Mouse (Mus musculus): ENCODE results near the gene Plcxd2.

The Plcxd2 gene

DNA sequence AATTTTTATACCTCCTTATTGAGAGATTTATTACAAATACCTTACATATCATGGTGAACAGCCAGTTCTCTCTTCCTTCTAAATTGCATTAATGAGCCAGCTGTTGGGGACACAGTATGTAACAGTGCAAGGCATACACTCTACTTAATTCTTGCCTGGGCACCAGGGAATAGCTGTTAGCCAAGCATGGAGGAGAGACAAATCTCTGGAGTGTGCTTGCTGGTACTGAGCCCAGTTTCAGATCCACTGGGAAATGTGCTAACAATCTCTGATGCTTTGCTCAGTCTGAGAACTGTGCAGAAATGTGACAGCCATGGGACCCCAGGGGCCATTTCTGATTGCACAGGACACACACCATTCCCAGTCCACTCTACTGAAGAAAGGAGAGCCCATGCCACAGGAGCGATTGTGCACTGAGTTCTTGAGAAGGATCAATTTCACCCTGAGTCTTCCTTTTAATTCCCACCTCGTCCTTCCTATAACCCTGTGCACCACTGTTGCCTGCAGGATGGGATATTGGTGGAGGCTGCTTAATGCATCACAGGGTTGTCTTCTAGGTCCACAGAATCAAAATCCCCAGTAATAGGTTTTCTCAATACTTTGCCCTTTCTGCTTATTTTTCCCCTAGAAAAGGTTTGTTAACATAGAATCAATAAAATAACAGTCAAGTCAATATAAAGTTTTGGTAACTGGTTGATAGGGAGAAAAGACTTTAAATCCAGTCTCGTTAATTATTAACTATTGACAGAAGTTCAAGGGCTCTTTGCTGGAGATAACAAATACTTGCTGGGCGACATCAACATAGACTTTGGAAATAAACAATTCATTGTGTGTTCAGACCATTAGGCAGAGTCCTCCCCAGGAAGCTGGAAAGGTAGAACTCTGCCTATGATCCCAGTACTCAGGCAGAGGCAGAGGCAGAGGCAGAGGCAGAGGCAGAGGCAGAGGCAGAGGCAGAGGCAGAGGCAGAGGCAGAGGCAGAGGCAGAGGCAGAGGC lies 25.1 kb downstream of the Plcxd2 start:
- DNase-seq, result no peak

DNA sequence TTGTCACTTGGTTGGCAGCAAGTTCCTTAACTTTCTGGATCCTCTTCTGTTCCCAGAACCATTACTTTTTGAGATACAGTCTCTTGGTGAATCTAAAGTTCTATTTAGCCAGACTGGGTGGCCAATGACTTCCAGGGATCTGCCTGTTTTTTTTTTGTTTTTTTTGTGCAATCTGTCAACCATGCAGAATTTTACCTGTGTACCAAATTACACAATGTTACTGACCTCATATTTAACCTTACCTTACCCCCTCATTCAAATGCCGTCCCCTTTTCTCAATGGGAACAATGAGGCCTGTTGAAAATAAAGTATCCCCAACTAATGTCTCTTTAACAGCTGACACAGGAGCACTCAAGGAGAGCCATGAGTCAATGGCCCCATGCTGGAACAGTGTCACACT lies 33.8 kb downstream of the Plcxd2 start:
- DNase-seq, result no peak

DNA sequence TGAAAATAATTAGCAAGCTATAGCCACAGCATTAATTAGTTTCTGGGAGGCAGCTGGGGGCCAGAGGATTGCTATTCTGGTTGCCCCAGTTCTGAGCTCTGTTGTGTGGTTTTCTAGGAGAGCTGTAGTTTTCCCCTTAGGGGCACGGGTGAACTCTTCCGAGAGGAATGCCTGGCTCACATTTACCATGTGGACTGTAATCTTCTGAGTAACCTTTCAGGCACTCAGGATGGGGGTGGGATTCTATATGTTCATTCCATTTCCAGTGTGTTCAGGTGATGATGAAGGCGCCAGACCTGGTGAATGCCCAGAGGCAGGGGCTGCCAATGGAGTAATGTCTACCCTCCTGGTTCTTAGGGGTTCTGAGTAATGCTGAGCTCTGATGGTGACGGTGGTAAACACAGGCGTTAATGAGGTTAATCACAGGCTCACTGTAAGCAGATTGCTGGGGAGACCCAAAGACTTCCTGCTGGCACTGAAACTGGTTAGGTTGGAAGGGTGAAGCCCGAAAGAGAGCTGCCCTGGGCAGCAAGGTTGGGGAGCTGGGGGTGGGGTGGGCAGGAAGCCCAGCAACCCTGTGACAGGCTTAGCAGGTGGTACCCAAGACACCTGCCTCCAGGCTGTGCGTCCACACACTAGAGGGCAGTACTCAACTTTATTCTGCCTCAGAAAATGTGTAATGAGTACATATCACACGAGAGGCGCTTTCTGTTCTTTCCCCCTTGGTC lies 35.9 kb downstream of the Plcxd2 start:
- DNase-seq, result peak; percentile 54

DNA sequence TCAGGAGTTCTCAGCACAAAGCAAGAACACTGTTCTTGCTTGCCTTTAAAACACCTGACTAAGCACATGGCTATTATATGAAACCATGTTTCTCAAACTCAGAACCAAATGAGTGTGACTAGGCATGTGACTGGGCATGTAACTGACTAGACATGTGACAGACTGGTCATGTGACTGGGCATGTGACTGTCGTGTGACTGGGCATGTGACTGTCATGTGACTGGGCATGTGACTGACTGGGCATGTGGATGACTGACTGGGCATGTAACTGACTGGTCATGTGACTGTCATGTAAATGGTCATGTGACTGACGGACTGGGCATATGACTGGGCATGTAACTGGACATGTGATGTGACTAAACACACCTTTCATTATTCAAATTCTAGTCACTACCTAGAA lies 39.8 kb downstream of the Plcxd2 start:
- no peak for DNase-seq

DNA sequence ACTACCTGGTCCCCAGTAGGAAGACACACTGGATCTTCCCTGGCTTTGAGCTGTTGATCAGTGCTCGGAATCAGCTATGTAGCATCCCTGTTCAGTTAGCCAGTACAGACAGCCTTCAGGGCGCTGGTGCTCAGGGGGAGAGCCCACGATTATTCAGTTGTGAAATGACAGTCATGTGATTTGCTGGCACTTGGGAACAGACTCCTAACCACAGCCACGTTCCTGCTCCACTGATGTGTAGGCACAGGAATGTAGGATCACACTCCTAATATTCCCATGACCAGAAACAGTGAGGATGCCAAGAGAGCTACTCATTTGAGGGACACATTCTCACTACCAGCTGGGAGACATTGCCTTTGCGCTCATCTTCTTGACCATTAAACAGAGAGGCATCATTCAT lies 41.3 kb downstream of the Plcxd2 start:
- no peak for DNase-seq

DNA sequence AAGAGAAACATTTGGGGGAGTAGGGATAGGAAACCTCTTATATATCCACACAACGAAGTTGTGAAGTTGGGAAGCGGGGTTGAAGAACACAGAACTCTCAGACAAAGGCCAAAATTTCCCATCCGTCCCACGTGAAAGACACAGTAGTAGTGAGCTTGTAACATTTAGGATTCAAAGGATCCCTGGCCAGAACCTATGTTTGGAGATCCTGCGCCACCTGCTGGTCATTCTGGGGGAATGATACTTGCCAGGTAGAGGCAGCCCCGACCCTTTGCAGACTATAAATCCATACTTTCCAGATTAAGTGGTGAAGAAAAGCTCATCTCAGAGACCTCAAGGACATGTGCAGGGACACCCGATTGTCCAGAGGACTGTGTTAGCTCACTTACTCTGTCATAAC lies 42.5 kb downstream of the Plcxd2 start:
- peak; percentile 58 for DNase-seq

DNA sequence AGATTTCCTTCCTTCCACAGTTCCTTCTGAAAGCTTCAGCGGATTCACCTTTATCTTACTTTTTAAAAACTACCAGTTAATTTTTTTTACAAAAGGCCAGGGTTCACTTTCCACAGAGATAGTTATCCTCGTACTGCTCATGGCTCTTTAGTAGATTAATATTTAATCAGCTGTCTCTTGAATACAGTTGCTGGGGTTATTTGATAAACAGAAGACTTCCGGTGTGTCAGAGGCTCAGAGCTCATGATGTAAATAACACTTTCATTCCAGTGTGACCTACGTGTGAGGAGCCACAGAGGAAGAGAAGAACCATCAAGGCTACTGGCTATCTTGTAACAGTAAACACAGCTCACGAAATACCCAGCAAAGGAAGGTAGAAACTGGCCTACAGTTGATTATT lies 43.4 kb downstream of the Plcxd2 start:
- no peak for DNase-seq

DNA sequence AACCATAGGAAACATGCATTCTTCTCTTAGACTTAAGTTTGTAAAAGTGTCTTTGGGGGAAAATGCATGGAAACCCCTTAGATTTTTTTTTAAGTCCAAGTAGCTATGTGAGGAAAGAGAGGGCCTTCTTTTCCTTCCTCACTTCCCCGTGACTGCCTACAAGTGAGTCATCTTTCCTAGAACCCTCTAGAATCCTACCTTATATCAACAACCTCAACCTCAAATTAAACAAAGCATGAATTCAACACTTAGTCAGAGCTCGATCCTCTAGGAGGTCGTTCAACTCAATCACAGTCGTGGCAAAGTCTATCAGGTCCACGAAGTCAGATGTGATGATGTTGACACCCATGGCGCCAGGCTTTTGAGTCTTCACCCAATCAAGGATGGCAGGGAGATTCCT lies 45.2 kb downstream of the Plcxd2 start:
- no peak for DNase-seq

DNA sequence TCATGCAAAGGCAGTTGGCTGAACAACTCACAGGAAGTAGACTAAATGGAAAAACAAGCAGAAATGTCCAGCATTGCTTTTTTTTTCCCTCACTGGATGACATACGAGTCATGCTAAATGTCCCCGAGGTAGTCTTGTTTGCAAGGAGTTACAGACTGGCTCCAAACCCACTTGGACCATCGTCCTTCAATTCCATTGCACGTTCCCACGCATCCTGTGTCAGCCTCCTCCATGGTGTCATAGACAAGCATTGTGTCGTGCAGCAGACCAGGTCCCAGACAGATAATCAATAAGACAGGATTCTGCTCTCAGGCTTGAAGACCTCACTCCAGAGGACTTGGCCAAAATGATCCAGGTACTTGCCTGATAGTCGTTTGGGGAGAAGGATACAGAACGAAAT lies 46.2 kb downstream of the Plcxd2 start:
- no peak for DNase-seq

DNA sequence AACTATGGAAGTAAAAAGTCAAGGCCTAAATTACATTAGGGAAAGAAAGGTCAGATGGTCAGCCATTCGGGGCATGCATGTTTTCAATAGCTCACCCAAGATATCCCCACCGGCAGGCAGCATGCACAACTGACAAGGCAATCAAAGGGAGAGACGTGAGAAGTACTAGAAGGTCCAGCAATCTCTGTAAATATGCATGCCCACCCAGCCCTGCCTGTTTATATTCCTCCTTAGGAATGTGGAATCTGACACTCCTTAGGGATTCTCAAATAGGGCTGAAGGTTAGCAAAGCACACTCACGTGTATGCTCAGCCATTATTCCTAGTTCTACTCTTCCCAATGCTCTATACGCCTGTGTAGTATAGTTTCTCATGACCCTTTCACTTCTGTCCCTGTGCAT lies 46.9 kb downstream of the Plcxd2 start:
- no peak for DNase-seq

DNA sequence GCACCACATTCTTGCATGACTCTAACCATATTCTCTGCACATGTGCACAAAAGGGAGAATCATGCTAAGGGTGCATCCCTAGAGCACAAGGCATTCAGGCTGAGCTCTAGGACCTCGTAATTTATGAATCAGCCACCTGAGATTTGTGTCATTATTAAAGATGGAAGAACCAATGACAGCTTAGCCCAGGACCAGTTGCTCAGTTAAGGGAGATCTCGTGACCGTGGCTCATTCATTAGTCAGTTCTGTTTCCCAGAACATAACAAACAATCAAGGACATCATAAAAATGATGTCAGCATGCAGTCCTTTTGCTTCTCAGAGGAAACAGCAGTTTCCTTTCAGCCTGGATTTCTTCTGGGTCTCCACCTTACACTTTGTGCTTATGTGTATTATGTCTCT lies 49.0 kb downstream of the Plcxd2 start:
- DNase-seq, result no peak

DNA sequence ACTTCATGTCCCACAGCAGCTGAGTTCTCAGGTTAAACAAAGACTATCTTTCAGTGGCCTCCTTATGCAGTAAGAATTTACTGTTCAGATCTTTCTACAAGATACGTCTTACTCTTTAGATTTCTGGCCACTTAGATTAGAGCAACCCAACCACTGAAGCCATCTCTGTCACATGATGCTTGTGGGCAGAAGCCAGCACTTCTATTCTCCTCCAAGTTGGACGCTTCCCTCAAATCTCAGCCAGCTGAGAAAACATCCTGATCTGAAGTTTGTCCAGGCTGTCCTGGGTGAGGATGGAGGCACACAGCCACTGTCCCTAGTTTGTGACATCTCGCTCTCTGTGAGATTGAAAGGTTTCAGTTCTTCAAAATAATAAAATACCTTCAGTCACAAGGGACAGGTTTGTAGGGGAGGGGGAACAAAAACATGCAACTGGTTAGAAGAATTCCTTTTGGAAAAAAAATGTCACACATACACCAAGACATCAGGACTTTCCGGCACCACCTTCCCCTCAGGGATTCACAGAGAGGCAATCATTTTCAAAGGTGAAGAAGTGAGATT lies 53.5 kb downstream of the Plcxd2 start:
- no peak for DNase-seq

DNA sequence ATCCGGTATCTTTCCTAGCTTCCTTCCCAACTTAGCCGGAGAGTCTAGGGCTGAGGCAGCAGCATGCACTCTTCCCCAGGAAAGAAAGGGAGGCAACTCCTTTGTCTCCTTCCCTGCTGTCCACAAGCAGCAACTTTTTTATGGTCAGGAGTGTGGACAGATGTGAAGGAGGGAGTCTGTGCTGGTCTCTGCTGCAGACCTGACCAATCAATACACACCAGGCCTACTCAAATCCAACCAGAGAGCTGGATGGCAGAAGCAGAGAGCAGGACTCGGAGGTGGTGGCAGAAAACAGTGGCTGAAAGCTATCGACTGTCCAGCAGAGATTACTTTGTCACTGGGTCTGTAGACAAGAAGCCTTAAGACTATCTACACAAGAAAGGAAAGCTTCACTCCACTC lies 56.6 kb downstream of the Plcxd2 start, which contains the start of gene Phldb2:
Gene Phldb2, minus strand, starts transcription at position 205 of the 400 bp plus-strand sequence.
- no peak for DNase-seq

DNA sequence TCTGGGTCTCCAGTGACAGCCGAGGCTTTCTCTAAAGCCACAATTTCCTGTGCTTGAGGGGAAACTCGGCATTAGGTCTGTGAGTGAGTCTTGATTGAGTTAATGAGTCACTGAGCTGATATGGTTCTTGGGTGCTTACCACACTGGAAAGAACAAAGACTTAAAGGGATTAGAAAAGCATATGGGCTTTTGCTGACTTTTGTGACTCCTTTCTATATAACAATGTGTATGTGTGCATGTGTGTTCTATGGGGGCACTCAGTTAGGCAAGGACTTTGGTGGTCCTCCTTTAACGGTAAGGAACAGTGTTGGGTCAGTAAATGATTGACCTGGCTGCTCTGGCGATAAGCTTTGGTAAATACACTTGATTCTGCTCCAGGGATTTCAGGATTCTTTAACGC lies 57.5 kb downstream of the Plcxd2 start:
- no peak for DNase-seq

DNA sequence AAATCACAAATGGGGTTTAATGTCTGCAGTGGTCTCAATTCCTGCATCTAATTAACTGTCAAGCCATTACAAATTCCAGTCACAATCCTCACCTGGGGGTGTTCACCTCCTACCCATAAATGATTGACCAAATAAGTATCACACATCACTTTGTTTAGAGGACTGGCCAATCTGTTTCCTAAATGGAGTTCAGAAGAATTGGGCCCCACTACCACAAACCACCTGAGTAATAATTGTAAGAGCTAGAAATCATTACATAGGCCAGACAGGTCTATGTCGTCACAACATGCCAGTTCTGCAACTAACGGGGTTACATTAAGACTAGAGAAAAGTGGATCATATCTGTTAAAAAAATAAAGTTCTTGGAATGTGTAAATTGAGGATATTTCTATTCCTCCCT lies 58.0 kb downstream of the Plcxd2 start:
- DNase-seq, result no peak

DNA sequence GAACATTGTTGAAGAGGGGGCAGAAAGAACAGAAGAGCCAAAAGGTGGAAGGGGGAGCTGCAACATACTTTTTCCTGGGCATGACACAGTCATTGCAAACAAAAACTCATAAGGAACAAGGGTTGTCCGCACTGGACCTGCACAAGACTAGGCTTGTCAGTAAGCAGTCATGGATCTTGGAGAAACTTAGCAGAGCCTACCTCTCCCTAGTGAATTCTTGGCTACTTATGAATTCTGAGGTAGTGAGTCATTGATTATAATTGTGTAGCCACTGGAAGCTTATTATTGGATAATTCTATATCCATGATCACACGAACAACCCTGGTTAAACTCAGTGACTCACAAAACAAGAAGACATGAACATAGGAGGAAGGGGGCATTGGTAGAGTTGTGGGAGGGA lies 63.7 kb downstream of the Plcxd2 start:
- no peak for DNase-seq

DNA sequence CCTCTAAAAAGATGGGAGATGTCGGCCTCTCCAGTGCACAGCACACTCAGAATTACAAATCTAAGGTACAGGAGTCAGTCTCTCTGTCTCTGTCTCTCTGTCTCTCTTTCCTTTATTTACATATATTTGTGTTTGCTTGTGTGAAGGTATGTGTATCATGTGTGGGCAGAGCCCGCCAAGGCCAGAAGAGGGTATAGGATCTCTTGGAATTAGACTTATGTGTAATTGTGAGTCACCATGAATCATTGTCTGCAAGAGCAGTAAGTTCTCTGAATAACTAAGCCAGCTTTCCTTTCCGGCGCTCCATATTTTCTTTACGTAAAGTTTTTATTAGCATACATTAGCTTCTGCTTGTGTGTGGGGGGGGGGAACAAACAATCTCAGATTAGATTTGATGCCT lies 64.4 kb downstream of the Plcxd2 start:
- no peak for DNase-seq

DNA sequence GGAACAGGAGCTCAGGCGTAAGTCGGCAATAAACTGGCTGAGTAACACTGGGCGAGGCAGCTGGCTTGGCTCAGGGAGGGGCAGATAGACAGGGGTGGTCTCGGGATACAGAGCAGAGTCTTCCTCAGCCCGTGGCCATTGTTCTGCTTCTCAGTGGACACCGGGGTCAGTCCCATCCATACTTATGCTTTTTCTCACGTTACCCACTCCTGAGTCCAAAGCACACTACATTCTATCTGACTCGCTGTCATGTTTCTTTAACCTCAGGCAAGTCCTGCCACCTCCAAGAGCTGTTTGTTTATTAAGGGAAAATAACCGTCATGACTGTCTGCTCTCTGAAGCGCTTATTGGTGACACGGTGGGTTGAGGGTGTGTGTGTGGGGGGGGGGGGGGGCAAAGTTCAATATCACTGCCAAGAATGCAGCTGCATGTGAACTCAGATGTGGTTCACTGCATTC lies 64.8 kb downstream of the Plcxd2 start:
- DNase-seq, result no peak

DNA sequence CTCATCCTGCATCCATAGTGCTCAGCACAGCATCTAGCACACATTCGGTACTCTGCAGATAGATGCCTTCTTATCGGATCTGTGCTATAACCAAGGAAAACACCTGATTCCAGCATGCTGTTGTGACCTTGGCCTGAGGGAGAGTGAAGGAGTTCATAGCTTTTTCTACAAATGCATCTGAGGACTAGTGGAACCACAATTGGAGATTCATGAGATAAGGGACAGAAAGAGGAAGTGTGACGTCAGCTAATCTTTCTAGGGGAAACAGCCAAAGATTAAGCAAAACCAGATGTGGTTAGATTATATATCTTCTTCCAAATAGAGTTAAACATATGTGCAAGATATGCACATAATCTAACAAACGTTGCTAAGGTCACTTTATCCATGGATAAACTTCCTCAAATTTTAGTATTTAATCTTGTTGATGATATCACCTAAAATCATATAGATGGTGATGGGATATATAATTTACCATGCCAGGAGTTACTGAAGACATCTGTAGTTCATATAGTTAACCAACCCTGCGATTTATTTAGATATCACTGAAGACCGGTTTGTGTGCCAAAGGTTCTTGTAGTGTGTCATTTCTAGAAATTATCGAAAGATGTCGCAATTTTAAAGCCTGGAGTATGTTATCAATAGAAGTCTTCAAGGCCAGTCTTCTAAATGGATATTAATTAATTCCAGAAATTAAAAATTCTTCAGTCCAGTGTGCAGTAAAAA lies 67.7 kb downstream of the Plcxd2 start:
- DNase-seq, result no peak

DNA sequence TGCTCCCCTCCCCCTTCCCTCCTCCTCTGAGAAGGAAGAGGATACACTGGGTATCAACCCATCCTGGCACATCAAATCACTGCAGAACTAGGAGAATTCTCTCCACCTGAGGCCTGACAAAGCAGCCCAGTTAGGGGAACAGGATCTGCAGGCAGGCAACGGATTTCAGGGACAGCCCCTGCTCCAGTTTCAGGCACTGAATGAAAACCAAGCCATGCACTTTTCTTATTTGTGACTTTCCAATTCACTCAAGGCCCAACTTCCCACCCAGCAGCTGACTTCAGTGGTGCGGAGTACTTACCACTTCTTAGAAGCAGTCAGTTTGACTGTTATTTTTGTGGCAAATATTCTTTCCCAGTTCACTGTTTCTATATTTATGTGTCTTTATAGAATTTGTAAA lies 69.3 kb downstream of the Plcxd2 start:
- no peak for DNase-seq

DNA sequence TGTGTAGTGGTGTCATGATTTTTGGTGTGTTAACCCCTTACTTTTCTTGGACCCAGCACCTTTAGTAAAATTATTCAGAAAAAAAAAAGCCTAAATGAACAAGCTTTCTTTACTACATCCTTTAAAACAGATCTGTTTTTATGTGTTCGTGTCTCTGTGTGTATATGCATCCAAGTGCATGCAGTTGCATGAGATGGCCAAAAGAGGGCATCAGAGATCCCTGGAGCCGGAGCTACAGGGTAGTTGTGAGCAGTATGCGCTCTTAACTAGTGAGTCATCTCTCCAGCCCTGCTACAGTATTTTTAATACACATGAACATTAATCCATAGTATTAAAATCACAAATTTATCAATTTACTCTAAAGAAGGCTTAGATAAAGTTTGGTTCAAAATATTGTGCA lies 70.6 kb downstream of the Plcxd2 start:
- no peak for DNase-seq

DNA sequence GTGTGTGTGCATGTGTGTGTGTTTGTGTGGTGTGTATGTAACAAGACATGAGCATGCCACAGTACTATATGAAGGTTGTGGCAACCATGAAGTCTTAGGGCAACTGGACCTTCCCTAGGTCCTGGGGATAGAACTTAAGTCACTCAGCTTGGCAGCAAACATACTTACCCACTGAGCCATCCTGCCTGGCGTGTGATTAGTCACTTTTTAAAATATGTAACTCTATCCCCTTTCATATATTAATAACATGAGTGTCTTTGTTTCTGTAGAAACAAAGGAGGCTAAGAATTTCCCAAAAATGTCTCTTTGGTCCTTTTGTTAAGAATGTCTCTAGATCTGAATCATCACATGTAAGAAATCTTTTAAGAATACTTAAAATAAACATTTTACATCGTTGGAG lies 72.6 kb downstream of the Plcxd2 start:
- DNase-seq, result no peak

DNA sequence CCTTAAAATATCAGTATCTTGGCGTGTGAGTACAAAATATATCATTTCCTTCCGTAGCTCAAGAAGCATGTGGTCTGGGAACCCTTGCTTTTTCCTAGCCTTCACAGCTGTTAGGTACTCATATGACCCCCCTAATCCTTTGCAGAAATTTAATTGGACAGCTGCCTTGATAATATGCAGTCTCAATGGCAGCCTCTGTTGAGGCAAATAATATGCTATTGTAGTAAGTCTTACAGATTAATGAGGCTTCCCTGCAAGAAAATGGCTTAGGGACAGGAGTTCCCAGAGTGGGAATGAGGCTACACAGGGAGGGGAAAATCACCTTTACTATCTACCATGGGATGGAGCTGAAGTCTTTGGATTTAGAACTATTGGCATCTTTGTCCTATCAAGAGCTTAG lies 73.5 kb downstream of the Plcxd2 start:
- DNase-seq, result no peak
